Mouse (Mus musculus) liver, adult 2 months (tissue): ENCODE measurements at regions not wholly inside any gene's neighbourhood (a gene's known extent, or its start where the extent isn't known, plus 50 kb on each side); places are given as distances from the start of the nearest gene placed in this dataset.

Source experiments
- DNase-seq: peaks from one replicate; pipeline ENCODE4 v3.0.0-alpha.2; 2011; ENCODE audit warnings: low read depth, low spot score; ENCODE audit errors: extremely low read depth
- H3K27ac ChIP-seq: fragments of 200-500 bp; replicated peaks from 2 replicates; pipeline ENCODE4 v1.5.1; 2012; ENCODE audit warnings: low read depth, mild to moderate bottlenecking, control low read depth, inconsistent platforms, low read length; ENCODE audit not compliant: insufficient read depth
- H3K27me3 ChIP-seq: fragments of 200-500 bp; 2 replicates; pipeline ENCODE4 v1.6.1; 2012; ENCODE audit warnings: mild to moderate bottlenecking, moderate library complexity, low read length, inconsistent platforms; ENCODE audit not compliant: control insufficient read depth, insufficient read depth
- H3K36me3 ChIP-seq: fragments of 200-500 bp; 2 replicates; pipeline ENCODE4 v1.6.1; 2012; ENCODE audit warnings: low read length, inconsistent platforms; ENCODE audit not compliant: control insufficient read depth, insufficient read depth
- H3K4me1 ChIP-seq: fragments of 200-500 bp; 2 replicates; pipeline ENCODE4 v1.6.1; 2011; ENCODE audit warnings: low read length; ENCODE audit not compliant: control insufficient read depth, insufficient read depth
- H3K4me3 ChIP-seq: fragments of 200-500 bp; 2 replicates; pipeline ENCODE4 v1.5.1; 2011; ENCODE audit warnings: low read depth, mild to moderate bottlenecking, control low read depth, low read length, moderate library complexity; ENCODE audit not compliant: insufficient read depth
- H3K79me2 ChIP-seq: fragments of 200-500 bp; 2 replicates; pipeline ENCODE4 v1.6.1; 2012; ENCODE audit warnings: inconsistent platforms, mild to moderate bottlenecking, low read length, moderate library complexity; ENCODE audit not compliant: control insufficient read depth, insufficient read depth
- H3K9ac ChIP-seq: fragments of 200-500 bp; 2 replicates; pipeline ENCODE4 v1.6.1; 2012; ENCODE audit warnings: low read depth, mild to moderate bottlenecking, control low read depth, inconsistent platforms, low read length
- CTCF ChIP-seq: fragments of 200-500 bp; IDR thresholded peaks from 2 replicates; pipeline ENCODE4 v1.5.1; 2011; ENCODE audit warnings: low read depth, low read length, control low read depth
- POLR2A ChIP-seq: fragments of 200-500 bp; IDR thresholded peaks from 2 replicates; pipeline ENCODE4 v1.6.1; 2011; ENCODE audit warnings: low read length, control low read depth; ENCODE audit not compliant: insufficient read depth; ENCODE audit errors: extremely low read depth
- WGBS: fragments of 180-500 bp; shearing (Covaris S2); methylation state at CpG from one replicate; pipeline ENCODE4 v1.1.7; 2018; 5-methylcytosine and 5-hydroxymethylcytosine counted together

DNA sequence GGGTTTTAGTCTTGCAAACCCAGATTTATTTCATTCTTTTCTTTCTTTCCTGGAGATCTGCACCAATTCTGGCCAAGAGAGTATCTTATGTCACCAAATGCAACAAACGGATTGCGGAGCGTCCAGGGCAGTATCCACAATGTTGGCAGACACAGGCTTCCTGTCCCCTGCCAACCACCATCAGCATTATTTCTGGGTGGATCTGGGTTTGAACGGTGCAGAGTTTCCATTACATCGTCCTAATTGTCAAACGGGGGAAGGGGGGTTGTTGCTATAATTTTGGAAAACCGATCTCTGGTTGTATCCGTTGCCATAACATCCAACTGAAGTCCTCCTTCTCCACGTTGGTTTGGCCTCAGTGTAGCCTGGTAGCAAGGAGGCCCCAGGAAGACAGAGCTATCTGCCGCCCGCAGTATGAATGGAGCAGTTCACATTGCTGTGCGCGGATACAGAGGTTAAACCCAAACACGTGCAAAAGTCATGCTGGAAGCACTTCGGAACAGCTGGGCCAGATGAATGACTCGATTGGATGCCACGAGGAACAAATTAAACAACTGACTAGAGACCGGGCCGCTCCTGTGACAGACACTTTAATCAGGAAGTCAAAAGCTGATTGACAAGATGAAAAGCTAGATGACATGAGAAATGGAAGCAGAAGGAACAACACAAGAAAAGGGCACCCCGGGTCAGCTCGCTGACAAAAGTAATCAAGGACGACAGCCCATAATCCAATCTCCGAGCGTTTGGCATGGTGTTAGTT lies 404.5 kb downstream of the Etnk1 start:
- Histone ChIP-seq H3K27me3 (no peaks in the 10 kb centered on the region), H3K79me2 (no peaks in the 10 kb centered on the region), H3K36me3 (no peaks in the 10 kb centered on the region), H3K27ac (no peak overlapping the region), H3K9ac (no peak overlapping the region), H3K4me1 (no peaks in the 10 kb centered on the region), H3K4me3 (no peak overlapping the region)
- WGBS, result 93% methylated on average over 24 of the region's 24 CpGs
- TF ChIP-seq POLR2A, result no peak
- TF ChIP-seq CTCF, result no peak
- no peak for DNase-seq

DNA sequence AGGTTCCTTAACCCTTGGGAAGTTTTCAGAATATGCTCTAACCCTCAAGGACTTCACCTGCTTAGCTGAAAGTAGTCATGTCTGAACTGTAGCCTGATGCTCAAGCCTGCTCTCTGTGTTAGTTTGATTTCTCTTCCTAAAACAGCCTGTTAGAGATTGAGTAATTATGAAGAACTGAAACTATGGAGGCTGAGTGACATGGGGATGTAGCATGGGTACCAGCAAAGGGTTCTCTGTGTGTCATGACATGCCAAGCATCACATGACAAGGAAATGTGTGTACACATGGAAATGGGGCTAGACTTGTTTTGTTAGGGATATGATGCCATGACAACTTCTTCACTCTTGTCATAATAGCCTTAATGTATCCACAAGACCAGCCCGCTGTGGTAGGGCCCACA lies 412.2 kb downstream of the Etnk1 start:
- Histone ChIP-seq H3K27ac (no peak overlapping the region), H3K36me3 (no peaks in the 10 kb centered on the region), H3K27me3 (no peaks in the 10 kb centered on the region), H3K79me2 (no peaks in the 10 kb centered on the region), H3K4me1 (no peaks in the 10 kb centered on the region), H3K4me3 (no peak overlapping the region), H3K9ac (no peak overlapping the region)
- no peak for TF ChIP-seq POLR2A
- no peak for TF ChIP-seq CTCF
- 97% methylated on average over 1 of the region's 1 CpGs for WGBS
- no peak for DNase-seq

DNA sequence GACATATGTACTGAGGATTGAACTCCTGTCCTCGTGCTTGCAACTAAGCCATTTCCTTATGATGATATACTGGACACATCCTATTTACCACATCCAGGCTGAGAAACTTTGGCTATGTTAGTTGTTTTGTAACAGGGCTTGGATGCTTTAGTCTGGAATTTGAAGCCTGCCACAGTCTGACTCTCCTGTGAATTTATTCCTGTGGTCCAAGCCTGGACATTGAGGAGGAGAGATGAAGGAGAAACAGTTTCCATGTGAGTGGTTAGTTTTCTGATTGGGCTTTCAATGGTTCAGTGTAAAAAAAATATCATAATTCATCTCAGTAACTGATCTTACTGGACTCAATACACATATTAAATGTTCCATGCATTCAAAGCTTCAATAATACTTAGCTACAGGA lies 422.6 kb downstream of the Etnk1 start:
- TF ChIP-seq CTCF, result no peak
- no peak for TF ChIP-seq POLR2A
- no peak for DNase-seq
- 82% methylated on average over 1 of the region's 1 CpGs for WGBS

DNA sequence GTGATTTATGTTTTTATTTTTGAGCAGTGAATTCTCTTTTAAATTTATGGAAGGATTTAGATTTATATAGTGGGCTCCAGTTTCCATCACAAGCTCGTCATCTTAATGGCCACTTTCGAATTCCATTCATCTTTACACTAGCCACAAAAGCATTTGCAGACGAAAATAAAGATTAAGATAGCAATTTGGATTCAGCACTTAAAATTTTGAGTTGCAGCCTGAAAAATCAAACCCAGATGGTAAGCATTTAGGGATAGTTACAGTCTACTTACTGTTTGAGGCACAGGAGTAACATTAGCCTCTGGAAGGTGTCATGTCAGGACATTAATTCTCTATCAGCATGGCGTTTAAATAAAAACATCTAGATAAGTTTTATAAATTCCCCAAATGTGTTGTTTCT lies 423.2 kb downstream of the Etnk1 start:
- no peak overlapping the region for H3K4me3 ChIP-seq
- no peak overlapping the region for H3K27ac ChIP-seq
- no peaks in the 10 kb centered on the region for H3K27me3 ChIP-seq
- H3K9ac ChIP-seq, result no peak overlapping the region
- no peaks in the 10 kb centered on the region for H3K79me2 ChIP-seq
- DNase-seq, result no peak
- WGBS, result 88% methylated on average over 4 of the region's 4 CpGs
- no peak for TF ChIP-seq POLR2A
- no peak for TF ChIP-seq CTCF
- no peaks in the 10 kb centered on the region for H3K4me1 ChIP-seq
- no peaks in the 10 kb centered on the region for H3K36me3 ChIP-seq

More for the DNA sequence above, 422.6 kb downstream of the Etnk1 start:
- H3K9ac ChIP-seq, result no peak overlapping the region
- no peak overlapping the region for H3K4me3 ChIP-seq
- no peaks in the 10 kb centered on the region for H3K36me3 ChIP-seq
- H3K4me1 ChIP-seq, result no peaks in the 10 kb centered on the region
- no peaks in the 10 kb centered on the region for H3K27me3 ChIP-seq
- no peak overlapping the region for H3K27ac ChIP-seq
- no peaks in the 10 kb centered on the region for H3K79me2 ChIP-seq

DNA sequence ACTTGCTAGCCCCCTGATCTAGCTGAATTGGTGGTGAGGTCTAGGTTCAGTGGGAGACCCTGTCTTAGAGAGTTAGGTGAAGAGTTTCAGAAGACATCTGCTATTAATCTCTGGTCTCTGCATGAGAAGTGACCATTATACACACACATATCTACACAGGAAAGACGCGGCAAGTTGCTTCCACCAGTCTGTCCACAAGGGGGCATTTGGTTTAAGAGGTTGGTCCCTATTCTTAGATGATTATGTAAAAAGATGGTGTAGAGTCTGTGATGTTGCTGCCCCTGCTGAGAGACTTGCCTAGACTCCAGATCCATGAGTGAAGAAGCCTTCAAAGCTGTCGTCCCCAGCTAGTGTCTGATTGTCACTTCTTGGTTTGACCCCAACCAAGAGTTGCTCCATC lies 425.5 kb downstream of the Etnk1 start:
- no peak overlapping the region for H3K4me3 ChIP-seq
- H3K27ac ChIP-seq, result no peak overlapping the region
- DNase-seq, result no peak
- no peaks in the 10 kb centered on the region for H3K4me1 ChIP-seq
- H3K79me2 ChIP-seq, result no peaks in the 10 kb centered on the region
- H3K9ac ChIP-seq, result no peak overlapping the region
- no peaks in the 10 kb centered on the region for H3K27me3 ChIP-seq
- 88% methylated on average over 3 of the region's 3 CpGs for WGBS
- TF ChIP-seq CTCF (0 out of 2 replicates have a peak, but pooled peaks have one; percentile 3), POLR2A (no peak)
- no peaks in the 10 kb centered on the region for H3K36me3 ChIP-seq

DNA sequence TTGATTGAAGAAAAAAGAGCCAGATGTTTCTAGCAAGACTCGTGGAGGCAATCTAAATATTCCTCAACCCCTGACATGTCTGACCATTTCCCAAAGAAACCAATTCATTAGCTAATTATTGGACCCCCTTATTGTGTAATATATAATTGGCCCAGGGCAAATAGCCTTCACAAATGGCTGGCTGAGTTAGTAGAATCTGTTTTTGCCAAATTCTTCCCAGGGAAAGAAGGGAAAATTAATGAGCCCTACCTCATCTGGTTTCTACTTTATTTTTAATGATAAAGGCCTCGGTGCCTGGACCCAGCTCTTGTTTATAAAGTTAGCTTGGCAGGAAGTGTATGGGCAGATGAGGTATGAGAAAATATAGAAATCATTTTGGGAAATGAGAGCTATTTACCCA lies 428.5 kb downstream of the Etnk1 start:
- H3K27me3 ChIP-seq, result no peaks in the 10 kb centered on the region
- no peaks in the 10 kb centered on the region for H3K79me2 ChIP-seq
- DNase-seq, result no peak
- no peaks in the 10 kb centered on the region; the same call in 1 of the 2 replicates for H3K4me1 ChIP-seq
- H3K36me3 ChIP-seq, result no peaks in the 10 kb centered on the region
- no peak overlapping the region for H3K4me3 ChIP-seq
- no peak overlapping the region for H3K9ac ChIP-seq
- no peak for TF ChIP-seq POLR2A
- no peak for TF ChIP-seq CTCF
- WGBS, result 78% methylated on average over 2 of the region's 2 CpGs
- no peak overlapping the region for H3K27ac ChIP-seq
